Mouse (Mus musculus) ES-Bruce4 (cell line): ENCODE measurements at regions not wholly inside any gene's neighbourhood (a gene's known extent, or its start where the extent isn't known, plus 50 kb on each side); places are given as distances from the start of the nearest gene placed in this dataset.

ENCODE experiments used
- H3K27ac ChIP-seq: 2 replicates; pipeline ENCODE4 v1.5.1; 2012; ENCODE audit warnings: low read length, inconsistent platforms; ENCODE audit not compliant: insufficient read depth
- H3K27me3 ChIP-seq: 2 replicates; pipeline ENCODE4 v1.6.1; 2012; ENCODE audit warnings: mild to moderate bottlenecking, low read length, inconsistent platforms; ENCODE audit not compliant: control insufficient read depth, poor library complexity, insufficient read depth, severe bottlenecking
- H3K36me3 ChIP-seq: 2 replicates; pipeline ENCODE4 v1.6.1; 2012; ENCODE audit warnings: inconsistent platforms, mild to moderate bottlenecking, low read length, moderate library complexity; ENCODE audit not compliant: control insufficient read depth, poor library complexity, insufficient read depth, severe bottlenecking
- H3K4me1 ChIP-seq: one replicate; pipeline ENCODE4 v1.8.1; 2011; ENCODE audit warnings: low read length; ENCODE audit not compliant: control insufficient read depth, insufficient read depth
- H3K4me3 ChIP-seq: 2 replicates; pipeline ENCODE4 v1.5.1; 2011; ENCODE audit warnings: low read depth, mild to moderate bottlenecking, low read length
- H3K9ac ChIP-seq: 2 replicates; pipeline ENCODE4 v1.6.1; 2012; ENCODE audit warnings: low read depth, mild to moderate bottlenecking, inconsistent platforms; ENCODE audit not compliant: poor library complexity, severe bottlenecking
- H3K9me3 ChIP-seq: replicated peaks from 2 replicates; pipeline ENCODE4 v1.6.1; 2012; ENCODE audit warnings: mild to moderate bottlenecking, low read length, inconsistent platforms; ENCODE audit not compliant: control insufficient read depth, poor library complexity, insufficient read depth, severe bottlenecking
- CTCF ChIP-seq: IDR thresholded peaks from one replicate; pipeline ENCODE4 v1.8.1; 2011; ENCODE audit warnings: low read depth, low read length
- EP300 ChIP-seq: IDR thresholded peaks from 2 replicates; pipeline ENCODE4 v1.6.1; 2011; ENCODE audit warnings: low read depth, low read length; ENCODE audit not compliant: insufficient read depth
- POLR2A ChIP-seq: IDR thresholded peaks from one replicate; pipeline ENCODE4 v1.8.1; 2011; ENCODE audit warnings: low read length; ENCODE audit not compliant: insufficient read depth

DNA sequence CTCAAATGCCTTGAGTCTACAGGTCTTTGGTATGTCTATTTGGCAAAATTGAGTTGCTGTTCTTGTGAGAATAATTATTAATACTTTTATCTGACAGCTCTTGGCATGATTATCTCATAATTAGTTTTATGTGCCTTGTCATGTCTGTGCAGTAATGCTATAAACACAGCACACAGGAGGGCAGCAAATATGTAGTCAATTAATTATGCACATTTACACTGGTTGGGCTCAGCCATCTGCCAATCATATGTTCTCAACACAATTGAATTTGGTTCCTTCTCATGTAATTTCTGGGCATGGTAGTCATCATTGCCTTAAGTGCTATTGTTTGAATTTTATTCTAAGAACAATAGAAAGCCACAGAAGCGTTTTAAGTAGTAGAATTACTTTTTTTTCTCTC, 1650.7 kb upstream of the Tenm2 start:
- TF ChIP-seq CTCF (no peak), POLR2A (no peak), EP300 (no peak)
- H3K27me3 ChIP-seq, result no peaks in the 10 kb centered on the region
- H3K9me3 ChIP-seq, result no peaks in the 10 kb centered on the region
- H3K4me3 ChIP-seq, result no peak overlapping the region
- no peaks in the 10 kb centered on the region for H3K36me3 ChIP-seq
- no peak overlapping the region for H3K9ac ChIP-seq
- no peaks in the 10 kb centered on the region for H3K4me1 ChIP-seq
- no peak overlapping the region for H3K27ac ChIP-seq

GRCm38 (mm10) chr11:38861622-38862345, 1626.0 kb upstream of the Tenm2 start:
- no peaks in the 10 kb centered on the region for H3K27me3 ChIP-seq
- H3K9me3 ChIP-seq, result no peaks in the 10 kb centered on the region
- H3K36me3 ChIP-seq, result no peaks in the 10 kb centered on the region
- H3K4me1 ChIP-seq, result no peaks in the 10 kb centered on the region
- no peak overlapping the region for H3K4me3 ChIP-seq
- H3K27ac ChIP-seq, result no peak overlapping the region
- TF ChIP-seq POLR2A, result no peak
- TF ChIP-seq CTCF, result no peak
- no peak for TF ChIP-seq EP300
- H3K9ac ChIP-seq, result no peak overlapping the region

DNA sequence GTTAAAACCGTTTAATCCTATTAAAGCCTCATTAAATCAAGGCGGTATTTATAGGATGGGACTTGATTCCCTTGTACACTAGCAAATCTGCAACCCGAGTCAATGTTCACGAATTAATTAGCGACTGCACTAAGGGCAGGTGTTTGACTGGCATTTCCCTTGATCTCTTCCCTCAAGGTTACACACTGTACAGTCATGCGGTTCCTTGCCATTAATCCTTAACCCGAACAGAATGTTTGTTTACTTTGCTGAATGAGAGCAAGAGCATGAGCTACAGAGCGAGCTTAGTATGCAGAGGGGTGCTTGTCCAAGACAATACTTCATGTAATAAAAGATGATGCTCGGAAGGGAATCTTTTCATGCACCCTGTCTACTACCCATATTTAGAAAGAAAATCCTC, 1620.9 kb upstream of the Tenm2 start:
- Histone ChIP-seq H3K27me3 (no peaks in the 10 kb centered on the region), H3K4me1 (no peaks in the 10 kb centered on the region), H3K27ac (no peak overlapping the region), H3K9ac (no peak overlapping the region), H3K4me3 (no peak overlapping the region), H3K36me3 (no peaks in the 10 kb centered on the region), H3K9me3 (no peaks in the 10 kb centered on the region)
- no peak for TF ChIP-seq CTCF
- no peak for TF ChIP-seq POLR2A
- TF ChIP-seq EP300, result no peak

DNA sequence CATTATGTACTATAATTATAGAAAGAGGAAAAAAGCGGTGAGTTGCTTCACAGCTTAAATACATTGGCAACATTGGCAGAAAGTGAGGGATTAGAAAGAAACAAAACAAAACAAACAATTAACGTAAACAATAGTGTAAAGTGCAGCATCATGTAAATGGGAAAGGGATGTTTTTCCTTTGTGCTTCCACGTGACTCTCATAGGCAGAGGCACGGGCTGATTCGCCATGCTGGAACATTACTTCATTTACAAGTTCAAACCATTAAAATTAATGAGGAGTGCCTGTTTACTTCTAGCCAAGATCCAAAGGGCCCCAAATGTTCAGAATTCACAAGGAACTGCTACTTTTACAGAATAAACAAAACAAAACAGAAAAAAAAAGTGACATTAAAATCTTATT, 1593.4 kb upstream of the Tenm2 start:
- no peak for TF ChIP-seq EP300
- TF ChIP-seq POLR2A, result no peak
- TF ChIP-seq CTCF, result no peak
- Histone ChIP-seq H3K4me1 (no peaks in the 10 kb centered on the region), H3K27me3 (no peaks in the 10 kb centered on the region), H3K9me3 (no peaks in the 10 kb centered on the region), H3K4me3 (no peak overlapping the region), H3K27ac (no peak overlapping the region), H3K9ac (no peak overlapping the region), H3K36me3 (no peaks in the 10 kb centered on the region)

GRCm38 (mm10) chr11:38828375-38828774, 1592.6 kb upstream of the Tenm2 start:
- H3K4me1 ChIP-seq, result no peaks in the 10 kb centered on the region

DNA sequence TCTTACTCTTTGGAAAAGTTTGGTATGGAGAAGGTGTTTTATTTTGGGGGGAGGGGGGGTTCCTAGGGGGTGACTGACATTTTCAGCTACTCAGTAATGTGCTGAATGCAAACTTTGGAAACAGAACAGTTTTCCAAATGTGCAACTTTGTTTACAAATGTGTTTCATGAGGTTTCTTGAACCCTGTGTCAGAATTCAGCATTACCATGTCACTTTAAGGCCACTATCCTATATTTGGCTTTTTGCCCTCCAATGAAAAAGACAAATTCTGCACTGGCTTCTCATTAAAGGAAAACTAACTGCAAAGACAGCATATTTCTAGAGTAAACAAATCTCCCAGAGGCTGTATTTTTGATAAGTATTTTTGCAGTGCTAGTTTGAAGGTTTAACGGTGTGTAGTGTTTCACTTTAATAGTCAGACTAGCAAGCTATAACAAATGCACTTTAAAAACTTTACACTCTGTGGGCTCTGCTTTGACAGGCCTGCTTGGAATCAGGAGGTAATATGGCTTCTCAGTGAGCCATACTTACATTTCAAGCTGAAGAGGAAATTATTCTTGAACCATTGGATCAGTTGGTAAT, 1589.5 kb upstream of the Tenm2 start:
- Histone ChIP-seq H3K9ac (no peak overlapping the region), H3K9me3 (no peaks in the 10 kb centered on the region), H3K4me1 (no peaks in the 10 kb centered on the region), H3K4me3 (no peak overlapping the region), H3K27me3 (no peaks in the 10 kb centered on the region), H3K36me3 (no peaks in the 10 kb centered on the region), H3K27ac (no peak overlapping the region)
- no peak for TF ChIP-seq CTCF
- TF ChIP-seq EP300, result no peak
- no peak for TF ChIP-seq POLR2A

More at GRCm38 (mm10) chr11:38828375-38828774, 1592.6 kb upstream of the Tenm2 start:
- Histone ChIP-seq H3K9me3 (no peaks in the 10 kb centered on the region), H3K27ac (no peak overlapping the region), H3K4me3 (no peak overlapping the region), H3K27me3 (no peaks in the 10 kb centered on the region), H3K36me3 (no peaks in the 10 kb centered on the region), H3K9ac (no peak overlapping the region)
- TF ChIP-seq POLR2A, result no peak
